Mouse (Mus musculus): ENCODE data around the gene Ccn6. TPM values are rescaled to one million over a fixed set of nuclear protein-coding genes. Genes with fewer than 3 reads are reported as not detected.

Gene Ccn6
- polyA plus RNA-seq, 1 experiment: 0.16 TPM

- no peak for DNase-seq
- 95% methylated on average over 1 of the region's 1 CpGs for whole genome bisulfite sequencing
- TF ChIP-seq POLR2A (IDR thresholded peaks at IDR 0.05; ENCODE audit: low read depth, low read length) (no peak), CTCF (conservative IDR thresholded peaks at IDR 0.05; ENCODE audit: insufficient read depth, insufficient read length, low read depth, low read length) (no peak)
- no peak overlapping the region for H3K4me3 ChIP-seq (ENCODE audit: insufficient read depth, low read depth, low read length)
- H3K4me1 ChIP-seq (ENCODE audit: control insufficient read depth, insufficient read depth, low read length): no peaks in the 10 kb centered on the region
- H3K36me3 ChIP-seq (ENCODE audit: control insufficient read depth, insufficient read depth, low read length): no peaks in the 10 kb centered on the region
- no peaks in the 10 kb centered on the region for H3K27me3 ChIP-seq (replicated peaks; ENCODE audit: control insufficient read depth, insufficient read depth, low read length)
- H3K27ac ChIP-seq (ENCODE audit: insufficient read depth, low read depth, low read length): no peak overlapping the region
Observed at GRCm38 (mm10) chr10:39161406-39161805, 2.2 kb downstream of the Ccn6 start.

GRCm38 (mm10) chr10:39158306-39158705 lies 5.3 kb downstream of the Ccn6 start:
- TF ChIP-seq POLR2A (IDR thresholded peaks at IDR 0.05; ENCODE audit: low read depth, low read length) (no peak), CTCF (conservative IDR thresholded peaks at IDR 0.05; ENCODE audit: insufficient read depth, insufficient read length, low read depth, low read length) (no peak)
- Histone ChIP-seq H3K27me3 (replicated peaks; ENCODE audit: control insufficient read depth, insufficient read depth, low read length) (no peaks in the 10 kb centered on the region), H3K36me3 (ENCODE audit: control insufficient read depth, insufficient read depth, low read length) (no peaks in the 10 kb centered on the region), H3K4me1 (ENCODE audit: control insufficient read depth, insufficient read depth, low read length) (no peaks in the 10 kb centered on the region), H3K27ac (ENCODE audit: insufficient read depth, low read depth, low read length) (no peak overlapping the region), H3K4me3 (ENCODE audit: insufficient read depth, low read depth, low read length) (no peak overlapping the region)
- WGBS: 78% methylated on average over 12 of the region's 12 CpGs
- DNase-seq: no peak

- TF ChIP-seq POLR2A (IDR thresholded peaks at IDR 0.05; ENCODE audit: low read depth, low read length) (no peak), CTCF (conservative IDR thresholded peaks at IDR 0.05; ENCODE audit: insufficient read depth, insufficient read length, low read depth, low read length) (no peak)
- WGBS: 96% methylated on average over 1 of the region's 1 CpGs
- H3K27ac ChIP-seq (ENCODE audit: insufficient read depth, low read depth, low read length): no peak overlapping the region
- no peak for DNase-seq
- H3K4me3 ChIP-seq (ENCODE audit: insufficient read depth, low read depth, low read length): no peak overlapping the region
- no peaks in the 10 kb centered on the region for H3K27me3 ChIP-seq (replicated peaks; ENCODE audit: control insufficient read depth, insufficient read depth, low read length)
- no peaks in the 10 kb centered on the region for H3K4me1 ChIP-seq (ENCODE audit: control insufficient read depth, insufficient read depth, low read length)
- H3K36me3 ChIP-seq (ENCODE audit: control insufficient read depth, insufficient read depth, low read length): no peaks in the 10 kb centered on the region
Observed at GRCm38 (mm10) chr10:39157321-39157720, 6.3 kb downstream of the Ccn6 start.

GRCm38 (mm10) chr10:39156719-39157118 lies 6.9 kb downstream of the Ccn6 start:
- DNase-seq: no peak
- H3K4me1 ChIP-seq (ENCODE audit: control insufficient read depth, insufficient read depth, low read length): no peaks in the 10 kb centered on the region
- no peak overlapping the region for H3K27ac ChIP-seq (ENCODE audit: insufficient read depth, low read depth, low read length)
- WGBS: 79% methylated on average over 5 of the region's 5 CpGs
- H3K36me3 ChIP-seq (ENCODE audit: control insufficient read depth, insufficient read depth, low read length): no peaks in the 10 kb centered on the region
- no peaks in the 10 kb centered on the region for H3K27me3 ChIP-seq (replicated peaks; ENCODE audit: control insufficient read depth, insufficient read depth, low read length)
- TF ChIP-seq CTCF (conservative IDR thresholded peaks at IDR 0.05; ENCODE audit: insufficient read depth, insufficient read length, low read depth, low read length): no peak
- TF ChIP-seq POLR2A (IDR thresholded peaks at IDR 0.05; ENCODE audit: low read depth, low read length): no peak
- H3K4me3 ChIP-seq (ENCODE audit: insufficient read depth, low read depth, low read length): no peak overlapping the region

- no peak overlapping the region for H3K27ac ChIP-seq (ENCODE audit: insufficient read depth, low read depth, low read length)
Observed at GRCm38 (mm10) chr10:39142216-39142615, 21.4 kb downstream of the Ccn6 start.

GRCm38 (mm10) chr10:39141401-39141800 lies 22.2 kb downstream of the Ccn6 start:
- no peak for DNase-seq
- no peak for TF ChIP-seq POLR2A (IDR thresholded peaks at IDR 0.05; ENCODE audit: low read depth, low read length)
- TF ChIP-seq CTCF (conservative IDR thresholded peaks at IDR 0.05; ENCODE audit: insufficient read depth, insufficient read length, low read depth, low read length): no peak
- Histone ChIP-seq H3K36me3 (ENCODE audit: control insufficient read depth, insufficient read depth, low read length) (no peaks in the 10 kb centered on the region), H3K4me3 (ENCODE audit: insufficient read depth, low read depth, low read length) (no peak overlapping the region), H3K27ac (ENCODE audit: insufficient read depth, low read depth, low read length) (no peak overlapping the region), H3K27me3 (replicated peaks; ENCODE audit: control insufficient read depth, insufficient read depth, low read length) (no peaks in the 10 kb centered on the region), H3K4me1 (ENCODE audit: control insufficient read depth, insufficient read depth, low read length) (no peaks in the 10 kb centered on the region)
- 99% methylated on average over 2 of the region's 2 CpGs for WGBS

More at GRCm38 (mm10) chr10:39142216-39142615, 21.4 kb downstream of the Ccn6 start:
- no peak overlapping the region for H3K4me3 ChIP-seq (ENCODE audit: insufficient read depth, low read depth, low read length)
- no peaks in the 10 kb centered on the region for H3K36me3 ChIP-seq (ENCODE audit: control insufficient read depth, insufficient read depth, low read length)
- 93% methylated on average over 12 of the region's 12 CpGs for WGBS
- H3K27me3 ChIP-seq (replicated peaks; ENCODE audit: control insufficient read depth, insufficient read depth, low read length): no peaks in the 10 kb centered on the region
- no peak for TF ChIP-seq CTCF (conservative IDR thresholded peaks at IDR 0.05; ENCODE audit: insufficient read depth, insufficient read length, low read depth, low read length)
- no peak for TF ChIP-seq POLR2A (IDR thresholded peaks at IDR 0.05; ENCODE audit: low read depth, low read length)
- DNase-seq: no peak
- no peaks in the 10 kb centered on the region for H3K4me1 ChIP-seq (ENCODE audit: control insufficient read depth, insufficient read depth, low read length)

- Histone ChIP-seq H3K36me3 (ENCODE audit: control insufficient read depth, insufficient read depth, low read length) (no peaks in the 10 kb centered on the region), H3K4me1 (ENCODE audit: control insufficient read depth, insufficient read depth, low read length) (no peaks in the 10 kb centered on the region), H3K27ac (ENCODE audit: insufficient read depth, low read depth, low read length) (no peak overlapping the region), H3K27me3 (replicated peaks; ENCODE audit: control insufficient read depth, insufficient read depth, low read length) (no peaks in the 10 kb centered on the region), H3K4me3 (ENCODE audit: insufficient read depth, low read depth, low read length) (no peak overlapping the region)
- no peak for TF ChIP-seq POLR2A (IDR thresholded peaks at IDR 0.05; ENCODE audit: low read depth, low read length)
- TF ChIP-seq CTCF (conservative IDR thresholded peaks at IDR 0.05; ENCODE audit: insufficient read depth, insufficient read length, low read depth, low read length): no peak
- 78% methylated on average over 14 of the region's 14 CpGs for WGBS
- no peak for DNase-seq
Observed at GRCm38 (mm10) chr10:39140843-39141242, 22.8 kb downstream of the Ccn6 start.
